ENCODE assay signal across 17 mouse cellular contexts in genomic region chr1:83429866-83430265, GRCm38 (mm10). TPM values are rescaled to one million over a fixed set of nuclear protein-coding genes. Genes with fewer than 3 reads are reported as not detected.
"Had no signal": no experiment of that assay in that cellular context is flagged by ENCODE, and none has a peak within 500 bp of the region (broad histone marks: within the 10 kb centered on the region; RNA-seq: fewer than 3 reads in every experiment).

No protein-coding gene starts in this region.

- H3K27ac ChIP-seq: left cerebral cortex, adult 2 months; limb, embryonic 10.5 days; liver, embryonic 15.5 days; midbrain, embryonic 10.5 days; neural tube, embryonic 15.5 days; stomach, postnatal 0 days had no signal

- ATAC-seq: lung, postnatal 0 days had no signal

- H3K9ac ChIP-seq: liver, embryonic 15.5 days; neural tube, embryonic 15.5 days had no signal

- H3K4me1 ChIP-seq: limb, embryonic 10.5 days; liver, embryonic 15.5 days; midbrain, embryonic 10.5 days; neural tube, embryonic 15.5 days had no signal

- H3K36me3 ChIP-seq: limb, embryonic 10.5 days; liver, embryonic 15.5 days; midbrain, embryonic 10.5 days; neural tube, embryonic 15.5 days had no signal

- H3K4me3 ChIP-seq: left cerebral cortex, adult 2 months; limb, embryonic 10.5 days; liver, embryonic 15.5 days; midbrain, embryonic 10.5 days; myocyte; neural tube, embryonic 15.5 days had no signal

- H3K27me3 ChIP-seq: liver, embryonic 15.5 days; neural tube, embryonic 15.5 days had no signal

- H3K9me3 ChIP-seq: limb, embryonic 10.5 days; liver, embryonic 15.5 days; midbrain, embryonic 10.5 days; neural tube, embryonic 15.5 days had no signal

- H3K4me2 ChIP-seq: liver, embryonic 11.5 days; liver, embryonic 15.5 days; neural tube, embryonic 15.5 days had no signal

- DNase-seq: kidney, postnatal 10 days; kidney, postnatal 4 days; lung, adult 2 months; lung, postnatal 36 days; midbrain, embryonic 14.5 days; right cerebral cortex, adult 18-20 months; right cerebral cortex, postnatal 25 days had no signal

RNA-seq across cellular contexts. Expression of gene Sphkap, which starts 21.9 kb away (rescaled TPM):
- total RNA-seq: megakaryocyte, adult 5-6 weeks had no signal
- polyA plus RNA-seq: liver, embryonic 15.5 days; myocyte had no signal
